Mouse (Mus musculus): ENCODE data around the gene Crtac1.

GRCm38 (mm10) chr19:42271182-42271581, 160.4 kb downstream of the Crtac1 start:
- TF ChIP-seq CHD2 (IDR thresholded peaks at IDR 0.05; ENCODE audit: low read depth, low read length) (no peak), HCFC1 (IDR thresholded peaks at IDR 0.05; ENCODE audit: borderline replicate concordance, insufficient read depth, low read length) (no peak), ZC3H11A (IDR thresholded peaks at IDR 0.05; ENCODE audit: borderline replicate concordance, low read depth, low read length) (no peak), MAFK (IDR thresholded peaks at IDR 0.05; ENCODE audit: insufficient read depth, low read depth, low read length) (no peak), ZNF384 (IDR thresholded peaks at IDR 0.05; ENCODE audit: low read depth, low read length) (no peak)

Measured in ES-E14 (cell line).